Mouse (Mus musculus) CH12.LX (cell line): ENCODE results near the gene Shank3. TPM values are rescaled to one million over a fixed set of nuclear protein-coding genes. Genes with fewer than 3 reads are reported as not detected.

Source experiments
- DNase-seq: peaks from one replicate; pipeline ENCODE4 v3.0.0-alpha.2; 2013; ENCODE audit errors: extremely low read depth
- H3K27ac ChIP-seq: 2 replicates; pipeline ENCODE4 v1.5.1; 2012; ENCODE audit warnings: low read depth, mild to moderate bottlenecking, control low read depth, moderate library complexity; ENCODE audit not compliant: insufficient read depth
- H3K27me3 ChIP-seq: replicated peaks from 2 replicates; pipeline ENCODE3; 2012; ENCODE audit warnings: inconsistent platforms
- H3K36me3 ChIP-seq, 2 experiments: replicated peaks in 1 of 2; 2 replicates each; pipeline versions ENCODE3 to v1.6.1; 2012; ENCODE audit warnings: inconsistent platforms in 1 of 2, low read length in 1 of 2, mild to moderate bottlenecking in 1 of 2, mixed read lengths in 1 of 2, moderate library complexity in 1 of 2; ENCODE audit not compliant: control insufficient read depth in 1 of 2, insufficient read depth in 1 of 2
- H3K4me1 ChIP-seq, 2 experiments: 2 replicates each; pipeline ENCODE4 v1.6.1; 2012; ENCODE audit warnings: inconsistent platforms in 1 of 2, moderate library complexity in 1 of 2; ENCODE audit not compliant: insufficient read depth in 2 of 2, control insufficient read depth in 1 of 2
- H3K4me2 ChIP-seq: 2 replicates; pipeline ENCODE4 v1.6.1; 2012; ENCODE audit warnings: low read depth, mild to moderate bottlenecking, control low read depth; ENCODE audit not compliant: poor library complexity, insufficient read depth, severe bottlenecking
- H3K4me3 ChIP-seq, 3 experiments: fragments of 150-350 bp in 1 of 3; sonication (generic) in 1 of 3; replicated peaks in 1 of 3; 2 replicates each; pipeline versions ENCODE3 to v1.5.1; 2011 to 2012; ENCODE audit warnings: low read depth in 2 of 3, low read length in 2 of 3, mild to moderate bottlenecking in 2 of 3, moderate library complexity in 2 of 3, control low read depth in 1 of 3, improper control_type of control experiment in 1 of 3, inconsistent platforms in 1 of 3, mixed read lengths in 1 of 3; ENCODE audit not compliant: poor library complexity in 1 of 3
- H3K79me2 ChIP-seq: replicated peaks from 2 replicates; pipeline ENCODE4 v1.6.1; 2012; ENCODE audit warnings: mild to moderate bottlenecking, moderate library complexity; ENCODE audit not compliant: control insufficient read depth, poor library complexity, insufficient read depth, severe bottlenecking; ENCODE audit errors: extremely low read depth
- H3K9ac ChIP-seq: 2 replicates; pipeline ENCODE4 v1.6.1; 2012; ENCODE audit warnings: low read depth, mild to moderate bottlenecking, control low read depth, moderate library complexity; ENCODE audit not compliant: insufficient read depth
- H3K9me3 ChIP-seq: replicated peaks from 2 replicates; pipeline ENCODE3; 2012; ENCODE audit warnings: low read length, inconsistent platforms, mixed read lengths
- CHD1 ChIP-seq: IDR thresholded peaks from 2 replicates; pipeline ENCODE4 v1.6.1; 2012; ENCODE audit warnings: low read depth, low read length, improper control_type of control experiment, inconsistent platforms
- CHD2 ChIP-seq: IDR thresholded peaks from 2 replicates; pipeline ENCODE4 v1.6.1; 2011; ENCODE audit warnings: low read length, improper control_type of control experiment
- ELF1 ChIP-seq: IDR thresholded peaks from 2 replicates; pipeline ENCODE4 v1.6.1; 2014; ENCODE audit warnings: low read depth, mild to moderate bottlenecking, inconsistent platforms, low read length, improper control_type of control experiment
- IRF4 ChIP-seq: IDR thresholded peaks from 2 replicates; pipeline ENCODE4 v1.6.1; 2014; ENCODE audit warnings: low read depth, mild to moderate bottlenecking, inconsistent platforms, low read length, improper control_type of control experiment
- KAT2A ChIP-seq: IDR thresholded peaks from 2 replicates; pipeline ENCODE4 v1.6.1; 2012; ENCODE audit warnings: low read length, improper control_type of control experiment, inconsistent platforms; ENCODE audit not compliant: insufficient replicate concordance
- MAZ ChIP-seq: IDR thresholded peaks from 2 replicates; pipeline ENCODE4 v1.6.1; 2012; ENCODE audit warnings: low read depth, mild to moderate bottlenecking, inconsistent platforms, low read length, improper control_type of control experiment, moderate library complexity
- MXI1 ChIP-seq: IDR thresholded peaks from 2 replicates; pipeline ENCODE4 v1.6.1; 2011; ENCODE audit warnings: mild to moderate bottlenecking, low read depth, low read length, improper control_type of control experiment
- MYC ChIP-seq: IDR thresholded peaks from 2 replicates; pipeline ENCODE4 v1.6.1; 2011; ENCODE audit warnings: low read depth, mild to moderate bottlenecking, improper control_type of control experiment, low read length
- NELFE ChIP-seq: IDR thresholded peaks from 2 replicates; pipeline ENCODE4 v1.6.1; 2011; ENCODE audit warnings: low read depth, low read length, improper control_type of control experiment
- NRF1 ChIP-seq: IDR thresholded peaks from 2 replicates; pipeline ENCODE4 v1.6.1; 2014; ENCODE audit warnings: low read depth, mild to moderate bottlenecking, inconsistent platforms, low read length, improper control_type of control experiment, moderate library complexity
- PAX5 ChIP-seq: IDR thresholded peaks from 2 replicates; pipeline ENCODE4 v1.6.1; 2012; ENCODE audit warnings: low read length, inconsistent platforms, mixed read lengths
- POLR2A ChIP-seq: IDR thresholded peaks from 2 replicates; pipeline ENCODE4 v1.6.1; 2011; ENCODE audit warnings: low read depth, mild to moderate bottlenecking, improper control_type of control experiment, low read length
- POLR2AphosphoS2 ChIP-seq: IDR thresholded peaks from 2 replicates; pipeline ENCODE4 v1.6.1; 2011; ENCODE audit warnings: low read depth, low read length, improper control_type of control experiment
- RCOR1 ChIP-seq: conservative IDR thresholded peaks from 2 replicates; pipeline ENCODE4 v1.6.1; 2012; ENCODE audit warnings: low read depth, mild to moderate bottlenecking, inconsistent platforms, low read length, improper control_type of control experiment
- SMC3 ChIP-seq: IDR thresholded peaks from 2 replicates; pipeline ENCODE4 v1.6.1; 2011; ENCODE audit warnings: low read depth, low read length, improper control_type of control experiment
- UBTF ChIP-seq: IDR thresholded peaks from 2 replicates; pipeline ENCODE4 v1.6.1; 2012; ENCODE audit warnings: low read depth, mild to moderate bottlenecking, inconsistent platforms, low read length, improper control_type of control experiment, moderate library complexity
- USF1 ChIP-seq: IDR thresholded peaks from 2 replicates; pipeline ENCODE4 v1.6.1; 2014; ENCODE audit warnings: low read depth, mild to moderate bottlenecking, inconsistent platforms, low read length, improper control_type of control experiment
- ZKSCAN1 ChIP-seq: IDR thresholded peaks from 2 replicates; pipeline ENCODE4 v1.6.1; 2012; ENCODE audit warnings: low read depth, inconsistent platforms, low read length, improper control_type of control experiment, borderline replicate concordance
- dilution Hi-C: fragments of 300-500 bp; cut with MboI; formaldehyde crosslinking; loops from 2 replicates; pipeline ENCODE4 v1.14.3; 2020; ENCODE audit warnings: low sequenced_read_pairs; ENCODE audit not compliant: extremely low pct_unique_long_range_greater_than_20kb, extremely low pct_ligation_motif_present
- in situ Hi-C: fragments of 300-500 bp; cut with MboI; formaldehyde crosslinking; loops from 3 replicates; pipeline ENCODE4 v1.14.3; 2019; ENCODE audit warnings: low sequenced_read_pairs, low pct_ligation_motif_present, low pct_unique_long_range_greater_than_20kb, mixed read lengths
- polyA plus RNA-seq: library from polyadenylated mRNA; unstranded; fragments of >175 nt; gene quantifications from 2 replicates; pipeline ENCODE4 v1.2.1, GENCODE M21; 2012; ENCODE audit warnings: low read depth; ENCODE audit not compliant: insufficient read length
- total RNA-seq, 2 experiments: library from RNA; depleted of rRNA; stranded (reverse); fragments of 300-350 nt in 1 of 2; fragments of >200 nt in 1 of 2; gene quantifications; 2 replicates each; pipeline ENCODE4 v1.2.3; 2012 to 2014

Shank3 gene
- total and polyA plus RNA-seq, 3 experiments: not detected

DNA sequence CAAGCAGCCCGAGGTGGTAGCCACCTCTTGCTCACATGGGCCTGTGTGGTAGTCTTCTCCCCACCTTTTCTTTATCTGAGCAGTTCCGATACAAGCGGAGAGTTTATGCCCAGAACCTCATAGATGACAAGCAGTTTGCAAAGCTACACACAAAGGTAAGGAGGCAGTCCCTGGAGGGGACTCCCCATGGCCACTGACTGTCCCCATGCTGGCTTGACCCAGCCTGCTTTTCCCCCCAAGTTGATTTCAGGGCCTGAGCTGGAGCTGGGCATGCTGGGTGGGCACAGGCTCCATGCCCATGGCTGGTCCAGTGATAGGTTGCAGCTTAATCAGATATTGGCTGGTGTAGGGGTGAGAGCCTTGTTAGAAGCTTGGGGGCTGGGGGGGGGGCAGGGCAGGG, 1.9 kb downstream of the Shank3 start:
- no peak for DNase-seq
- H3K9me3 ChIP-seq: peaks cover 15% of the 10 kb centered on the region
- no peaks in the 10 kb centered on the region for H3K79me2 ChIP-seq
- no peaks in the 10 kb centered on the region for H3K4me1 ChIP-seq
- H3K27me3 ChIP-seq: peaks cover 15% of the 10 kb centered on the region
- in situ Hi-C loops: no loop called here
- dilution Hi-C loops: no loop called here
- no peaks in the 10 kb centered on the region for H3K36me3 ChIP-seq
- H3K27ac ChIP-seq: no peak overlapping the region
- no peak overlapping the region for H3K9ac ChIP-seq
- no peak overlapping the region for H3K4me3 ChIP-seq
- TF ChIP-seq USF1 (no peak), CHD1 (no peak), IRF4 (no peak), MAZ (no peak)
- TF ChIP-seq, all 38 proteins: peak for 0
- H3K4me2 ChIP-seq: no peak overlapping the region

DNA sequence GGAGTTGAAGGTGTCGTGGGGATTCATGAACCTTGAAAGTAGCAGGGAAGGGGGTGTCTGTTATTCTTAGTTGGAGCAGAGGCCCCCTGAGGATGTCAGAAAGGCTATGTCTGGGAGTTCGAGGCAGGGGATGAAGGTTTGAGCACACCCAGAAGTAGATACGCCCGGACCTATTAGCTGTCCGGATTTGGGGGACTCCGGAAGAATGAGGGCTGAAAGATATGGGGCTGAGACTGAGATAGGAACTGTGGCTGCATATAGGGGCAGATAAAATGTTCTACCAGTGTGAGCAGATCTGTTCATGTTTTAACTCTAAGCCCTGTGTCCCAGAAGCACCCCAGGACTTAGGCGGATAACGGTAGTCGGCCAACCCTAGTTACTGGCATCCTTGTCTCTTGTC, 5.4 kb downstream of the Shank3 start:
- Histone ChIP-seq H3K4me1 (no peaks in the 10 kb centered on the region), H3K9me3 (peaks cover 7% of the 10 kb centered on the region), H3K79me2 (no peaks in the 10 kb centered on the region), H3K36me3 (no peaks in the 10 kb centered on the region), H3K4me3 (no peak overlapping the region), H3K4me2 (no peak overlapping the region), H3K9ac (no peak overlapping the region), H3K27ac (no peak overlapping the region), H3K27me3 (peaks cover 19% of the 10 kb centered on the region)
- dilution Hi-C loops: no loop called here
- in situ Hi-C loops: no loop called here
- no peak for DNase-seq
- TF ChIP-seq RCOR1 (no peak), POLR2A (no peak), NELFE (no peak), NRF1 (no peak), CHD1 (no peak), ELF1 (no peak), KAT2A (no peak), CHD2 (no peak), UBTF (no peak), MAZ (no peak), PAX5 (no peak), ZKSCAN1 (no peak), IRF4 (no peak), MXI1 (no peak), USF1 (no peak), SMC3 (no peak), MYC (no peak), POLR2AphosphoS2 (no peak)
